Mouse (Mus musculus) frontal cortex, postnatal 36 days (tissue): Measurements from ENCODE around the gene A630089N07Rik.

Experiments used
- DNase-seq, 2 experiments: peaks; one replicate each; pipeline ENCODE4 v3.0.0; 2022; ENCODE audit warnings: low spot score in 2 of 2

The A630089N07Rik gene

DNA sequence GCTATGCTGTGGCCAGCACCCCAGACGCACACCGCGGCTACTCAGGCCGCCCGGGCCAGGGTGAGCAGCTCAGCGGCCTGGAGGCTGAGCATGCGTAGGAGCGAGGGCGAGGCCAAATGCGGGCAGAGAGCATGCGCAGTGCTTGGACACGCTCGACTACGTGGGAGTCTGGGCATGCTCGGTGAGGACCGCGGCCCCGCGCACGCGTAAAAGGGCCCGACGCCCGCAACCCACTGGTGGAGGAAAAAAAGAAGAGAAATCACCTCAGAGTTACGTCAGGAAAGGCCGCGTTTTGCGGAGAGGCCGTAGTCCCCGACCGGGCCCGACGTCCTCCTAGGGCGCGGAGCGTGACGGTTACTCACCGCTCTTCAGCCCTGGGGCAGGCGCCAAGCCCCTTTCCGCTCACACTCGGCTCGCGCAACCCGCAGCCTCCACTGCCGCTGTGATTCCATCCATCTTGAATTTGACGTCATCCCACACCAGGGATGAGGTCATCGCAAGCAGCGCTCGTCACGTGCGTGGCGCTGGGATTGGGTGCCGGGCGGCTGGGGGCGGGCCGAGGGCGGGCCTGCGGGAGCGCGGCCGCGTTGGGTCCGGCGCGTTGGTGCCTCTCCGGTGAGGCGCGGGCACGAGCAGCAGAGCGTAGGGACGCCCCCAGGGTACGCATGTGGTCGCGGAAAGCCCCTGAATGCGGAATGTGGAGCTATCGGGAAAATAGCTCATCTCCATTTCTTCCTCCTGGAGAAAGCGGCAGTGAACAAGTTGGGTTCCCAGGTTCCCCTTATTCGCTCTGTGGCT, 119.9 kb downstream of the A630089N07Rik start, which contains the start of the genes C2cd2 and Zbtb21:
C2cd2 (minus strand) TSS at position 448 of the 798 bp plus-strand sequence.
Zbtb21 (minus strand) TSS at position 472 of the 798 bp plus-strand sequence.
- peak; percentile 97 to 98 for DNase-seq

DNA sequence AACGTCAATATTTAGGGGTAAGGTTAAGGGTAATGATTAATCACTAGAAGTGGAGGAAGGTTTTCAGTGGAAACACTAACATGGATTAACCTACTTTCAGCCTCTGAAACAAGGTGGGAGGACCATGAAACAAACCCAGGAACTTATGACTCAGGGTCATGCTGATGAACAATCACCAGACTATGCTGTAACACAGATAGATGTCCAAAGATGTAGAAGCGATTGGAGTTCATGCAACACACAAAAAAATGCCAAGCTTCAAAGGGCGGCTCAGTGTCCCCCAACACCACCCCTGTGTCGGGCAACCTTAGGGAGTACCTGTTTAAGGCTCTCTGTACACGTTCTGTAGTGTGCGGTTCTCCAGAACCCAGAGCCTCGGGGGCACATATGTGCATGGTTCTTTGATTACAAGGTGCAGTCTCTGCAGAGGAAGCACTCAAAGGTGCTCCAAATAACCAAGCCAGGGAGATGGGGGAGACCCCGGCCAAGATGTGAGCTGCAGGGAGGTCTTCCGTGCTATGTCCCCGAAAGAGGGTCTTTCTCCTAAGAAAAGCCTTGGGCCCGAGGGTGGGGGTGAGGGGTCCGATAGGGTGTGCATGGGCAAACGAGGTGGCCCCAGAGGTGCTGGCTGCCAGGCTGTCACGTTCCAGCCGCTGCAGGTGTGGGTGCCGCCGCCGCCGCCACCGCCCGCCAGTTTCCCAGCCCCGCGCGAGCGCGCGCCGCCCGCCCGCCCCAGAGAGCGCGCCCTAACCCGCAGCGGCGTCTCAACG, 120.7 kb downstream of the A630089N07Rik start:
- DNase-seq = peak in 1 of 2 experiments; percentile 5

- DNase-seq = no peak
These were observed 121.9 kb downstream of the A630089N07Rik start for GRCm38 (mm10) chr16:97960348-97960747.

- no peak for DNase-seq
These were observed 123.8 kb downstream of the A630089N07Rik start for GRCm38 (mm10) chr16:97958401-97958973.

DNA sequence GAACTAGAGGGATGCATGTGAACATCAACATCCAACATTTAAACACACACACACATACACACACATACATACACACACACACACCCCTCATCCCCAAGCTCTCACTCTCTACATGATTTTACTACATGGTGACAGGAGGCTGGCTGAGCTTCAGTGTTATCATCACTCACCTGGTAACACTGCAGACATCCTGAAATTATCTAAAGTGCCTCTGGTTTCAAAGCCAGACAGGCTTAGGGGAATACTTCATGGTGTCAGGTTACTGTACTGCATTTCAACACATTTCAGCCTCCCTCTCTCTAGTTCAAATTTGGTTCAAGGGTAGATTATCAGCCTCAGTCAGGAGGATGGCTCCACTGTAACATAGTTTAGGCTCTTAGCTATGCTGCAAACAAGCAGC, 124.6 kb downstream of the A630089N07Rik start:
- no peak for DNase-seq

GRCm38 (mm10) chr16:97956011-97956410, 126.2 kb downstream of the A630089N07Rik start:
- DNase-seq = no peak

DNA sequence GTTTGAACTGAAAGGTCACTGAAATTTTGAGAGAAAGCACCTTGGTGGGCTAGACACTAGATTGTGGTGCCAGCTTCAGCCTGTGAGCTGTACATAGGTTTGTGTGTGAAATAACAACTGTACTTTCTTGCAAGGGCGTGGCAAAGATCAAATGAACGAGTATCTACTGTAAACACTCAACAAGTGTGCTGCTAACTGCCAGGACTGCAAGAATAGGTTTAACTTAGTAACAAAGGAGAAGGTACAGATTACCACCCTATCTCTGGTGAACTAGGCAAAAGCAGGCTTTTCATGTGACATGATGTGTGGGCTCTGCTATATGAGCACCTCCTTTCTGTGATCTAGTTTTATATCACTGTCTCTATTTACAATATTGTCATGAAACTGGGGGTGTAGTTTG, 128.9 kb downstream of the A630089N07Rik start:
- no peak for DNase-seq

- DNase-seq = no peak
These were observed 129.4 kb downstream of the A630089N07Rik start for GRCm38 (mm10) chr16:97952801-97953200.

DNA sequence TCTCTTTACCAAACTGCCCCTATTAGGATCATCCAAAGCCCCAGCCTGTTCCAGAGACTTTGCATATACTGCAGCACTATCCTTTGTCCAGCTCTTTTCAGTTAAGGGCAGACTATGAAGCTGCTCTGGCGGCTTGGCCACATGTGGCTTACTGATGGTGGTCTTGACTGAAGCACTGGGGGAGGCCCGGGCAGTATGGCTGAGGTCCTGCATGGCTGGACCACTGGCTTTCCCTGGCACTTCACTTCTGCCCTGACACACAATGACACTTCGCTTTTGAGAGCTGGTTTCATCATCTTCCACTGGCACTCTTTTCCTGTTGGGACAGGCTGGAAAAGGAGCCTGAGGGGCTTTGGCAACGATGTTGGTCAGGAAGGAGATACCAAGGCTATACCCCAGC, 129.9 kb downstream of the A630089N07Rik start:
- no peak for DNase-seq
